Mouse (Mus musculus) liver, adult 2 months (tissue): ENCODE measurements at regions not wholly inside any gene's neighbourhood (a gene's known extent, or its start where the extent isn't known, plus 50 kb on each side); places are given as distances from the start of the nearest gene placed in this dataset.

Experiments
- CTCF ChIP-seq: fragments of 200-500 bp; IDR thresholded peaks from 2 replicates; pipeline ENCODE4 v1.5.1; 2011; ENCODE audit warnings: low read depth, low read length, control low read depth
- POLR2A ChIP-seq: fragments of 200-500 bp; IDR thresholded peaks from 2 replicates; pipeline ENCODE4 v1.6.1; 2011; ENCODE audit warnings: low read length, control low read depth; ENCODE audit not compliant: insufficient read depth; ENCODE audit errors: extremely low read depth

DNA sequence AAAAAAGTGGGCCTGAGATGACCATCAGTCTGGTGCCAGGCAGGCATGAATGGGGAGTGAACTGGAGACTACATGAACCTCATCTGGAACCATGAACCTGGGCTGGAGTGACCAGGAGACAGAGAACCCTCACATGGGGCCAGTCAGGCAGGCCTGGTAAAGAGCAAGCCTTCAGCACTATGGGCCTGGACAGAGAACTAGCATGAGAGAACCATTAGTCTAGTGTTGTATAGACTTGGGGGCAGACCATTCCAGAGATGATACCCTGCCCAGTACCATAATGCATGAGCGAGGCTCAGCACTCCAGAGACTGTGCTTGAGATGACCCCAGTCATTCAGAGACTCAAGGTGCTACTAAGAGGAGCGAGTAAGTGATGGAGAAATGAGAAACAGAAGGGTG is 625.6 kb downstream of the Crisp4 start:
- TF ChIP-seq CTCF (no peak), POLR2A (no peak)
